Mouse (Mus musculus) intestine, embryonic 14.5 days (tissue): Measurements from ENCODE around the gene Slit2. TPM values are rescaled to one million over a fixed set of nuclear protein-coding genes. Genes with fewer than 3 reads are reported as not detected.

Source experiments
- ATAC-seq: fragments of 200-750 bp; cut with Nextera tagmentation; replicated peaks from 2 replicates; pipeline ENCODE4 v1.8.0; 2017; ENCODE audit warnings: low read depth, moderate number of reproducible peaks, moderate TSS enrichment, moderate library complexity; ENCODE audit not compliant: low FRiP score, low TSS enrichment
- DNase-seq: peaks from one replicate; pipeline ENCODE4 v3.0.0-alpha.2; 2018; ENCODE audit warnings: low spot score
- H3K27ac ChIP-seq: fragments of 300-500 bp; sonication (generic); 2 replicates; pipeline ENCODE4 v1.5.1; 2014; ENCODE audit warnings: low read depth, mild to moderate bottlenecking, control low read depth
- H3K27me3 ChIP-seq: fragments of 300-500 bp; sonication (generic); replicated peaks from 2 replicates; pipeline ENCODE4 v1.6.1; 2014; ENCODE audit warnings: low read length, control low read depth; ENCODE audit not compliant: control insufficient read depth, insufficient read depth
- H3K36me3 ChIP-seq: fragments of 300-500 bp; sonication (generic); 2 replicates; pipeline ENCODE4 v1.6.1; 2014; ENCODE audit warnings: low read length, control low read depth; ENCODE audit not compliant: control insufficient read depth, insufficient read depth
- H3K4me1 ChIP-seq: fragments of 300-500 bp; sonication (generic); replicated peaks from 2 replicates; pipeline ENCODE4 v1.6.1; 2014; ENCODE audit warnings: low read length, control low read depth, mixed read lengths; ENCODE audit not compliant: control insufficient read depth, insufficient read depth
- H3K4me2 ChIP-seq: fragments of 300-500 bp; sonication (generic); 2 replicates; pipeline ENCODE4 v1.6.1; 2014; ENCODE audit warnings: low read length
- H3K4me3 ChIP-seq: fragments of 300-500 bp; sonication (generic); 2 replicates; pipeline ENCODE4 v1.5.1; 2014; ENCODE audit warnings: low read depth, low read length, control low read depth, mixed read lengths
- H3K9ac ChIP-seq: fragments of 300-500 bp; sonication (generic); 2 replicates; pipeline ENCODE4 v1.6.1; 2014; ENCODE audit warnings: mild to moderate bottlenecking, low read length
- H3K9me3 ChIP-seq: fragments of 300-500 bp; sonication (generic); 2 replicates; pipeline ENCODE4 v1.6.1; 2016; ENCODE audit warnings: low read length, control low read depth; ENCODE audit not compliant: control insufficient read depth
- WGBS: fragments of 180-500 bp; shearing (Covaris S2); extraction: QIAGEN DNeasy Blood & Tissue Kit; methylation state at CpG from one replicate; pipeline ENCODE4 v1.1.7; 2014; 5-methylcytosine and 5-hydroxymethylcytosine counted together
- polyA plus RNA-seq: library from polyadenylated mRNA; unstranded; fragments of >200 nt; fragmentation: Nextera tagmentation; extraction: Ambion mirVana; gene quantifications from 2 replicates; pipeline ENCODE4 v1.2.1, GENCODE M21; 2014

The Slit2 gene
- polyA plus RNA-seq, 1 experiment from 2014 or later: 38.6 TPM

DNA sequence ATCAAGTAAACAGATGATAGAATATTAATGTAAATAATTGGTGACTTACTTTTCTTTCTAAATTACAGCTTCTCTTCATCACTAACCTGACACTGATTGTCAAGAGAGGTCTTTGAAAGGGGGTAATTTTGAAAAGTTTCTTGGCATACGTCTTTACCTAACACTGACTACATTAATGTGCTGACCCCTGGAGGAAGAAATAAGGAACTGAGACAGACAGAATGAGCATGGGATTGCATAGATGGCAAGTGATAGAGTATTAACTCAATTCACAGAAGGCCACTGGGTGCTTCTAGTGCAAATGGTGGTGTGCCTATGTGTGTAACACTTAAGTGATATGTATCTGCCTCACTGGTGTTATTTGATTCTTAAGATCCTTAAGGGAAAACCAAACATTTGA is 130.5 kb downstream of the Slit2 start:
- Histone ChIP-seq H3K4me2 (no peak overlapping the region), H3K27ac (no peak overlapping the region)

DNA sequence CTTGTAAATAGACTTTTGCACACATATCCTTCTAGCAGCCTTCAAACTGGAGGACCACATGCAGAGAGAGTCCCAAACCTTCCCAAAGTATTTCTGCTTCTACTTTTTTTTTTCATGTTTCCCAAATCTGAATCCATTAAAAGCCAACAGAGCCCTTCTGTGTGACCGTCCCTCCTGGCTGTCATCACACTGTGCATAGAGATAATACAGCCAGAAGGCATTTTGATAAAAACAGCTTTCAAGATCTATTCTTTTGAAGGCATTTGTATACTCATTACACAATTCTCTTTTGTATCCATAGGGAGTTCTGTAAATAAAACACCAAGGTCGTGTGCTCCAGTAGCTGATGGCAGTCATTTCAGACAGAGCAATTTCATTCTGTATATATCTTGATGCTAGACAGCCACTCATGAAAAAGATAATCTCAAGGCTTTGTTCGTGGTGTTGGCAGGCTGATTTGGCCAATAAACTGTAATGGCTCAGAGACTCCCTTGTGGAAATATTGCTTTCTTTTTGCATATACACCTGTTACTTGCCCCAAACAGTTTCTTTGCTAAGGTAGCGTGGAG is 132.1 kb downstream of the Slit2 start:
- no peak for ATAC-seq

More for the DNA sequence above, 130.5 kb downstream of the Slit2 start:
- no peaks in the 10 kb centered on the region for H3K9me3 ChIP-seq
- H3K36me3 ChIP-seq: no peaks in the 10 kb centered on the region
- no peaks in the 10 kb centered on the region for H3K27me3 ChIP-seq
- no peak overlapping the region for H3K4me3 ChIP-seq
- no peak for DNase-seq
- 30% methylated on average over 1 of the region's 1 CpGs for WGBS
- no peak for ATAC-seq
- H3K4me1 ChIP-seq: no peaks in the 10 kb centered on the region
- H3K9ac ChIP-seq: no peak overlapping the region

DNA sequence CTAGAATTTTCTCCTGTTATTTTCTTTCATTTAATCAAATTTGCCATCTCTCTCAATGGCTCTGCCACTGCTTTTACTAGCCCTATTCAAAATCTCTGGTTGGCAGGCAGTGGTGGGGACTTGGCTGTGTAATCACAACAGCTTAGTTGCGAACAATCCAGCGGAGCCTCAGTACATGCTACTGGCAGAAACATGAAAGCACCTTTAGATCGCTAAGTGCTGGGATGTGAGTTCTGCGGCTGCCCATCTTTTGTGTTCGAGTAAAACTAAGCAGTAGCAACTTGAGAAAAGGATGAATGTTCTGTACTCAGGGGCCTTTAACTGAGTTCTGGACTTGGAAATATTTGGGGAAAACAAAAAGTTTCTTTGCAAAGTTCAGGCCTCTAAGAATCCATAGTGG is 139.7 kb downstream of the Slit2 start:
- WGBS: 86% methylated on average over 5 of the region's 5 CpGs
- no peaks in the 10 kb centered on the region for H3K27me3 ChIP-seq
- ATAC-seq (no peak), DNase-seq (no peak)
- H3K4me2 ChIP-seq: no peak overlapping the region
- H3K27ac ChIP-seq: no peak overlapping the region
- H3K4me3 ChIP-seq: no peak overlapping the region
- H3K9ac ChIP-seq: no peak overlapping the region
- no peaks in the 10 kb centered on the region for H3K9me3 ChIP-seq
- no peaks in the 10 kb centered on the region for H3K4me1 ChIP-seq
- no peaks in the 10 kb centered on the region for H3K36me3 ChIP-seq

More for the DNA sequence above, 132.1 kb downstream of the Slit2 start:
- Histone ChIP-seq H3K36me3 (no peaks in the 10 kb centered on the region), H3K4me1 (no peaks in the 10 kb centered on the region), H3K9ac (no peak overlapping the region), H3K4me2 (no peak overlapping the region), H3K4me3 (no peak overlapping the region), H3K27ac (no peak overlapping the region), H3K9me3 (no peaks in the 10 kb centered on the region), H3K27me3 (no peaks in the 10 kb centered on the region)
- no peak for DNase-seq
- 46% methylated on average over 4 of the region's 4 CpGs for WGBS

DNA sequence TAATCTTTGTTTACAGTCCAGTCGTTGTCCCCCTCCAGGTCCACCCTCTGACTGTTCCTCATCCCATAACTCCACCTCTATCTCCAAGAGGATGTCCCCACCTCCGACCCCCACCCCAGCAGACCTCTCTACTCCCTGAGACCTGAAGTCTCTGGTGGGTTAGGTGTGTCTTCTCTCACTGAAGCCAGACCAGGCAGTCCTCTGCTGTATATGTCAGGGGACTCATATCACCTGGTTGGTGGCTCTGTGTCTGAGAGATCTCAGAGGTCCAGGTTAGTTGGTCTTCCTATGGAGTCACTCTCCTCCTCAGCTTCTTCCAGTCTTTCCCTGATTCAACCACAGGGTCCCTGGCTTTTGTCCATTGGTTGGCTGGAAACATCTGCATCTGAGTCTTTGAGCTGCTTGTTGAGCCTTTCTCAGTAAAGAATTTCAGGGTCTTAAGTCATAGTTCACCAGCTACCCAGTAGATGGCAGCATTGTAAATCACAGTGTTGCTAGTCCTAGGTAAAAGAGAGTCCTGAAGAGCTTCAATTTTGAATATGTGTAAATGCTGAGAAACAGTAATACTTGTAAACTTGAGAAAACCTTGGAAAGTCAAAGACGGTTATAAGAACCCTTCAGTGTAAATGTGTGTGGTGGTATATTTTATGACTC is 143.0 kb downstream of the Slit2 start:
- no peak overlapping the region for H3K27ac ChIP-seq
- no peak overlapping the region for H3K9ac ChIP-seq
- DNase-seq: no peak
- 73% methylated on average over 3 of the region's 3 CpGs for WGBS
- H3K27me3 ChIP-seq: no peaks in the 10 kb centered on the region
- H3K36me3 ChIP-seq: no peaks in the 10 kb centered on the region
- no peaks in the 10 kb centered on the region for H3K4me1 ChIP-seq
- H3K4me3 ChIP-seq: no peak overlapping the region
- no peaks in the 10 kb centered on the region for H3K9me3 ChIP-seq
- ATAC-seq: no peak
- H3K4me2 ChIP-seq: no peak overlapping the region

DNA sequence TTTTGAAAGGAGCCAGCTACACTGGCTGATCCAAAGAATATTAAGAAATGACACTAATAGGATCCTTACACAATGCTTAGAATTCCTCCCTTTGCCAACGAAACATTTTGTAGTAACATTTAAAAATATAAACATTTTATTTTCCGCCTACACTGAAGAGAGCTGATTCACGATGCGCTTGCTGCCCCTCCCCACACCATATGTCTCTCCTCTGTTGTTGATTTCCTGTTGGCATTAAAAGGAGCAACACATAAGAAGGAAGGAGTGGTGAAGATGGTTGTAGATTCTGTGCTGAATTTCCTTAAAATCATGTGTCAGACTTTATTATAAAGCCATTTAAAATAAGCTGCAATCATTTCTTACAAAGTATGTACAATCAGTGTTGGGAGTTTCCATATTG is 147.0 kb downstream of the Slit2 start:
- no peaks in the 10 kb centered on the region for H3K27me3 ChIP-seq
- no peak overlapping the region for H3K27ac ChIP-seq
- H3K4me1 ChIP-seq: no peaks in the 10 kb centered on the region
- ATAC-seq: no peak
- no peaks in the 10 kb centered on the region for H3K36me3 ChIP-seq
- H3K9me3 ChIP-seq: no peaks in the 10 kb centered on the region
- 80% methylated on average over 4 of the region's 4 CpGs for WGBS
- no peak for DNase-seq
- no peak overlapping the region for H3K9ac ChIP-seq
- no peak overlapping the region for H3K4me2 ChIP-seq
- no peak overlapping the region for H3K4me3 ChIP-seq

DNA sequence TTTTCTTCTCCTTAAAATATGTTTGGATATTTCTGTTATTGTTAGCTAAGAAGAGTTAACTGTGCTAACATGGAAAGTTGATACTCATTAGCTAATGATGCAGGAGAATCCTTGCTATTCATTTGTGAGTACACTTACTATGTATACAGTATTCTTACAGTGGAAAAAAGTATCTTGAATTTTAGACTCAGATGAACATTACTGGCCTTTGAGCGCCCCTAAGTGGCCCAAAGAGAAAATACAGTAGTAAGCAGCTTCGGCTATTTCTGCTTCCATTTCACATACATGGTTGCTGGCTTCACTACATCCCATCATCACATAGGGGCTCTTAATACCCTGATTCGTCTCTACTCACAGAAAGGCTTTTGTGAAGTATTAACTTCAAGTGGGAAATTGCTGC is 153.6 kb downstream of the Slit2 start:
- ATAC-seq (no peak), DNase-seq (no peak)
- WGBS: 30% methylated on average over 3 of the region's 3 CpGs
- no peak overlapping the region for H3K27ac ChIP-seq
- no peaks in the 10 kb centered on the region for H3K4me1 ChIP-seq
- no peak overlapping the region for H3K4me2 ChIP-seq
- H3K4me3 ChIP-seq: no peak overlapping the region
- no peak overlapping the region for H3K9ac ChIP-seq
- no peaks in the 10 kb centered on the region for H3K9me3 ChIP-seq
- no peaks in the 10 kb centered on the region for H3K36me3 ChIP-seq
- H3K27me3 ChIP-seq: no peaks in the 10 kb centered on the region

DNA sequence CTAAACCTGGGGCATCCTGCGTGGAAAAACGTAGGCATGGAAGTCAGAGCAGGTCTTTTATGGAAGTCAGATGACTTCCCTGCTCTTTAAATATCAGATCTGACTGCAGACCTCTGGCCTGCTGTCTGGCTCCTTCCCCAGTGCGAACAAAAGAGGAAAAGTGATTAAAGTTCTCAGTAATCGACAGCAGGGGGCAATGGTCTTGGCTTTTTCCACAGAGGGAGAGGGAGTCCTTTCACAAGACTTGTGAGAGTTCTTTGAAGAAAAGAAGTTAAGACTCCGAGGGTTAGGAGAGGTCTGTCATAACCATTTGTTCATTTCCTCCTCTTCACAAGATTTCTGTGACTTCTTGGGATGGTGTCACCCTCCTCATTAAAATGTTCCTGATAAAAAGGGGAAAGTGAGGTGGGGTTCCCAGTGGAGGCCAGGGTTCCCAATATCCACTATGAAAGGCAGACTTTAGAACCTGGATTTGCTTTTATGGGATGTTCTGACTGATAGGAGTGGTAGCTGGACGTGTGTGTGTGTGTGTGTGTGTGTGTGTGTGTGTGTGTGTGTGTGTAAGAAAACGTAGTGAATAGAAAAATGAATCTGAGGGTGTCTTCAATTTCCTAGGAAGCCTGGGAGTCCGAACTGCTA is 156.0 kb downstream of the Slit2 start:
- H3K9me3 ChIP-seq: no peaks in the 10 kb centered on the region
- H3K4me2 ChIP-seq: no peak overlapping the region
- H3K9ac ChIP-seq: no peak overlapping the region
- DNase-seq (no peak), ATAC-seq (no peak)
- H3K27me3 ChIP-seq: no peaks in the 10 kb centered on the region
- no peak overlapping the region for H3K4me3 ChIP-seq
- 30% methylated on average over 8 of the region's 8 CpGs for WGBS
- H3K36me3 ChIP-seq: no peaks in the 10 kb centered on the region
- no peaks in the 10 kb centered on the region for H3K4me1 ChIP-seq
- H3K27ac ChIP-seq: no peak overlapping the region

DNA sequence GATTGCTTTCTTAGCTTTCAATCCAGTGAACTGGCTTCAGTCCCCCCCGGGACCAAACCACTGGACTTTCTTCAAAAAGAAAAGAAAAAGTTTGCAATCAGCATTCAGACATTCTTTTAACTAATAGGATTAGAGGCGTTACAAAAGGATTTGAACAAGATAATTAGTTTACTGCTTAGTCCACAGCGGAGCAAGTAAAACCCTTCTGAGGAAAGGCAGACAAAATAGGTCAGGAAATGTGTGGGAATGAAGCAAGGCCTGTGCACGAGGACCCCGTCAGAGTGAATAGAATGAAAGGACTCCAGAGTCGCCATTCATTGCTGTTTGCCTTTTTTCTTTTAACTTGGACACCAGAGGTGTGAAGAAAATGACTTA is 156.5 kb downstream of the Slit2 start:
- 54% methylated on average over 6 of the region's 6 CpGs for WGBS
- Histone ChIP-seq H3K9me3 (no peaks in the 10 kb centered on the region), H3K27ac (no peak overlapping the region), H3K4me3 (no peak overlapping the region), H3K27me3 (no peaks in the 10 kb centered on the region), H3K4me1 (no peaks in the 10 kb centered on the region), H3K9ac (no peak overlapping the region), H3K4me2 (no peak overlapping the region), H3K36me3 (no peaks in the 10 kb centered on the region)
- DNase-seq: no peak
- ATAC-seq: no peak

DNA sequence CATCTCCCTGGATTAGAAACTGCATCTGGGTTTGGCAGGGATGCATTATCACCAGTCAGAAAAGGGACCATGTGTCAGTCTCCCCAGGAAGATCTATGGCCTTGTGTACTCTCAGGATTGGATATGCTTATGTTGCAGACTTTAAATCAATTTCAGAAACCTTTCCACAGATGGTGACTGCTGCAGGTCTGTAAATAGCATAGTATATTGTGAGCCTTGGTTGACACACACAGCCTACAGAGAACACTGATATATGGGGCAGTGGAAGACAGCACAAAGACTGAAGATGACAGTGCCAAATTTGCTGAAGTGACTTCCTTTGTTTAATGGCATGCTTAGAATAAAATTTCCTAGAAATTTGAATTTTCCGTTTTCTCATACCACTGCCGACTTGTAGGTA is 163.1 kb downstream of the Slit2 start:
- Histone ChIP-seq H3K27me3 (no peaks in the 10 kb centered on the region), H3K9ac (no peak overlapping the region), H3K4me3 (no peak overlapping the region), H3K27ac (no peak overlapping the region), H3K4me1 (no peaks in the 10 kb centered on the region), H3K9me3 (no peaks in the 10 kb centered on the region), H3K4me2 (no peak overlapping the region), H3K36me3 (no peaks in the 10 kb centered on the region)
- DNase-seq (no peak), ATAC-seq (no peak)
- WGBS: 88% methylated on average over 2 of the region's 2 CpGs
